Mouse (Mus musculus) heart, adult 18-20 months (tissue): ENCODE measurements around the gene Gm49340. TPM values are rescaled to one million over a fixed set of nuclear protein-coding genes. Genes with fewer than 3 reads are reported as not detected.

ENCODE experiments used
- total RNA-seq, 2 experiments: library from RNA; stranded (reverse); gene quantifications; 2 replicates each; pipeline ENCODE4 v1.2.3; 2021

Gene Gm49340
- total RNA-seq, 2 experiments from 2014 or later = not detected

Other genes with a start within 250 kb of the Gm49340 start
- gene Itgae, start 239.2 kb upstream of the Gm49340 start, total RNA-seq = under 1 TPM; 0.10 to 0.41 TPM
- under 1 TPM; 0.12 to 0.21 TPM for gene Haspin, start 191.4 kb upstream of the Gm49340 start, total RNA-seq
- gene P2rx5, start 169.3 kb upstream of the Gm49340 start, total RNA-seq = 10 to 100 TPM; 14.4 to 17.1 TPM
- gene Emc6, start 152.7 kb upstream of the Gm49340 start, total RNA-seq = 10 to 100 TPM; 94.8 to 98.0 TPM
- gene Tax1bp3, start 152.7 kb upstream of the Gm49340 start, total RNA-seq = 10 to 100 TPM; 48.7 to 53.3 TPM
- 1 to 10 TPM; 10.0 TPM for gene Ctns, start 130.7 kb upstream of the Gm49340 start, total RNA-seq
- gene Shpk, start 130.3 kb upstream of the Gm49340 start, total RNA-seq = 1 to 10 TPM in 1 of 2 experiments, under 1 TPM in 1; 0.92 to 1.5 TPM
- gene Trpv1, start 95.4 kb upstream of the Gm49340 start, total RNA-seq = not detected
- gene Trpv3, start 62.4 kb upstream of the Gm49340 start, total RNA-seq = not detected
- 1 to 10 TPM; 1.4 to 3.1 TPM for gene Aspa, start 145 bp upstream of the Gm49340 start, total RNA-seq
- gene Spata22, start within 50 bp of the Gm49340 start, total RNA-seq = not detected
- not detected for gene Olfr20, start 21.0 kb downstream of the Gm49340 start, total RNA-seq
- gene Olfr376, start 41.5 kb downstream of the Gm49340 start, total RNA-seq = not detected
- gene Olfr1, start 69.9 kb downstream of the Gm49340 start, total RNA-seq = not detected
- not detected for gene Olfr378, start 98.7 kb downstream of the Gm49340 start, total RNA-seq
- gene Olfr380, start 127.8 kb downstream of the Gm49340 start, total RNA-seq = not detected
- gene Olfr381, start 161.9 kb downstream of the Gm49340 start, total RNA-seq = not detected
- not detected for gene Olfr382, start 187.5 kb downstream of the Gm49340 start, total RNA-seq